Mouse (Mus musculus): ENCODE measurements at regions not wholly inside any gene's neighbourhood (a gene's known extent, or its start where the extent isn't known, plus 50 kb on each side); places are given as distances from the start of the nearest gene placed in this dataset.
A peak's percentile ranks its signal among the peaks of the same experiment; 100 is the strongest.

- no peak for DNase-seq (ENCODE audit: low spot score)
These were observed 59.8 kb upstream of the Speer4c start for GRCm38 (mm10) chr5:15773839-15774238.

DNA sequence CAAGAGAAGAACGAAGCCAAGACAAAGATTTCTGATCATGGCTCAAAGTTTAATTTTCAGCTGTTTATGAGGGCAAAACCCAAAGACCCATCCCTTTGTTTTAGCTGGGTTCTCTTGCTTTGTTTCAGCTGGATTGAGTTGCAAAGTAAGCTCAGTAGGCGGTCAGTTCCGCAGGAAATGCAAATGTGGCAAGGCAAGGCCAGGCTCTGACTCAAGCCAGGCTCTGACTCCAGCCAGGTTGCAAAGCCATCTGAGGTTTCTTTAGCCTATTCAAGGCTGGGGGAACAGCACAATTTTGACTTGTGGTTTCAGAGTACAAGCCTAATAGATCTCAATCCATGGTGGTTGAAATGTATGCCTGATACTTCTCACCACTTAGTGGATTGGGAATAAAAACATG, 60.5 kb upstream of the Speer4c start:
- DNase-seq (ENCODE audit: low spot score) = no peak

- DNase-seq (ENCODE audit: low spot score) = no peak
These were observed 62.0 kb upstream of the Speer4c start for GRCm38 (mm10) chr5:15776106-15776505.

DNA sequence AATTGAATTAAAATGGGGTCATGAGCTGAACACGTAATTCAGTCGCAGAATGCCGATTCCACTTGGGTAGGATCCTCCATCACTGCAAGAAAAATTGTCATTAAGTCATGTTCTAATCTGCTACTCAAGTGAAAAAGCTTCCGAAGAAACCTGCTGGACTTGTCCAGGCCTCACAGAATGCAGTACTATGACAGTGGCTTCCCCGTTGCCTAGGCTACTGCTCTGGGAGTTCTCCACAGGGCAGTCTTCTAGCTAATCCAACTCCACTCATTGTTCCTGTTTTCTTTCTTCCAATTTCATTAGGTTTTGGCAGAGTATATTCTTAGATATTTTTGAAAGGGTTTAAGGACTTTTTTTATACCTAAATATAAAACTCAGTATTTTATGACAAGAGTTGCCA, 89.5 kb upstream of the Speer4c start:
- DNase-seq (ENCODE audit: low spot score) = no peak

- no peak for DNase-seq (ENCODE audit: low spot score)
These were observed 102.8 kb upstream of the Speer4c start for GRCm38 (mm10) chr5:15816864-15817263.

GRCm38 (mm10) chr5:15817366-15817765, 103.3 kb upstream of the Speer4c start:
- DNase-seq (ENCODE audit: low spot score) = no peak

DNA sequence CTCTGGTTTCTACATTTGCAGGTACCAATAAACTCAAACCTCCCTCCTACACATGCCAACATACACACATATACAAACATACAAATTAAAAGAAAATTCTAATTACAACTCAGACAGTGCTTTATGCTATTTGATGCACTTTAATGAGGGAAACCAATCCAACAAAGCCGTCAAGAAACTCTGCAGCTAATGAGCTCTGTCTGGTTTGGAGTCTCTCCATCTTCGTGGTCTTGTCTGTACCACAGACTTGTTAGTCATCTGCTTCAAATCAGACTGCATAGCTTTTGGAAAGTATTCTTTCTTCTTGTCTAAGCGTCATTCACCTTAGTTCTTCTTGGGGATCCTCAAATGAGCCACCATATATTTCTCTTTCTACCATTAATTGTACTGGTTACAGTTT, 108.9 kb upstream of the Speer4c start:
- DNase-seq (ENCODE audit: low spot score) = no peak

- no peak for DNase-seq (ENCODE audit: low spot score)
These were observed 103.0 kb upstream of the Cacna2d1 start for GRCm38 (mm10) chr5:15831527-15831926.

DNA sequence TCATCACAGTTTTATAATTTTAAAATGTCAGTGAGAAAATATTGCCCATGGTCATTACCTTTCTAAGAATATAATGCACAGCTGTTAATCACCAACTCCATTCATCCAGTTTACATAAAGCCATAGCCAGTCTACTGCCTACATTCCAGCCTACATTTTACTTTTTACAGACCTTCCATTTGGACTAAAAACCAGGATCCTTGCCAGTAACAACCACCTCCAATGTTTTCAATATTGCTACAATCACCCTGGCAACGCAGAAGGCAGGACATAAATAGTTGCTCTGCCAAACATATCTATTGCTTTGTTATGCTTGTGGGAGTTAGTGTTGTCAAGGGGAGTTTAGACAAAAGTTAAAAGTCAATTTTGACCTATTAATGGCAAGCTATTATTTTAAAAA, 102.2 kb upstream of the Cacna2d1 start:
- DNase-seq (ENCODE audit: low spot score) = no peak

DNA sequence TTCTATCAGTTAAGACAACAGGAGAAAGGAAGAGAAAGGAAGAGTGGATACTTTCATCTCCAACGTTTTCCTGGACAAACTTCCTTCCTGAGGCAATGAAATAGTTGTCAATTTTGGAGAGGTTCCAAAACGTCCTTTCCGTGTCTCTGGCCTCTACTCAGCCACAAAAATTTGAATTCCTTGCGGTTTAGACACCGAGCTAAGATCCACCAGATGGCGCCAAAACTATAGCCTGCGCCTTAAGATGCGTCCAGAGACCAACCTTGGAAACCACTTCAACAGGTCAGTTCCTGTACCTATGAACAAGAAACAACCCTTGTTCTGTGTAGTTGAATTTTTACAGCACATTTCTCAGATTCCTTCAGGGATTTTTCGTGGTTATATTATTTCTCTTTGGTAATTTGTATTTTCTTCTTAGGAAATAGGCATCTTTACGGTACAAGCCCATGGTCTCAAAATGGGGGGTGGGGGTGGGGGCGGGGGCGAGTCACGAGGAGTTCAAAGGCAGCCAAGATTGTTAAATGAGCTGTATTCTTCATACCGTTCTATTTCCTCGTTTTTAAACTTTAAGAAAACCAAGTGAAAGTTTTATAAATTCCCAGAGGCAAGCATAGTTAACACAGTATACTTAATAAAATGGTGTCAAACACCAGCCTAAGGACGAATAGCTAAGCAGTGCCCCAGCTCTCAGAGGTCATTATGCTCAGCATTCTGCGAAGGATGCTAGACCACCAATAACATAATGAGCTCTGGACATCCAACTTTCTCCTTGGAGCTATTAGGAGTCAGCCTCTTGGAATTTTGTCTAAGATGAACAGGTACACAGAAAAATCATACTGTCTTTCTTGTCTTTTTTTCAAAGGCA, 96.2 kb upstream of the Cacna2d1 start:
- peak; percentile 62 for DNase-seq (ENCODE audit: low spot score)

GRCm38 (mm10) chr5:15846790-15847189, 87.7 kb upstream of the Cacna2d1 start:
- DNase-seq (ENCODE audit: low spot score) = no peak

GRCm38 (mm10) chr5:15849520-15849919, 85.0 kb upstream of the Cacna2d1 start:
- DNase-seq (ENCODE audit: low spot score) = no peak

DNA sequence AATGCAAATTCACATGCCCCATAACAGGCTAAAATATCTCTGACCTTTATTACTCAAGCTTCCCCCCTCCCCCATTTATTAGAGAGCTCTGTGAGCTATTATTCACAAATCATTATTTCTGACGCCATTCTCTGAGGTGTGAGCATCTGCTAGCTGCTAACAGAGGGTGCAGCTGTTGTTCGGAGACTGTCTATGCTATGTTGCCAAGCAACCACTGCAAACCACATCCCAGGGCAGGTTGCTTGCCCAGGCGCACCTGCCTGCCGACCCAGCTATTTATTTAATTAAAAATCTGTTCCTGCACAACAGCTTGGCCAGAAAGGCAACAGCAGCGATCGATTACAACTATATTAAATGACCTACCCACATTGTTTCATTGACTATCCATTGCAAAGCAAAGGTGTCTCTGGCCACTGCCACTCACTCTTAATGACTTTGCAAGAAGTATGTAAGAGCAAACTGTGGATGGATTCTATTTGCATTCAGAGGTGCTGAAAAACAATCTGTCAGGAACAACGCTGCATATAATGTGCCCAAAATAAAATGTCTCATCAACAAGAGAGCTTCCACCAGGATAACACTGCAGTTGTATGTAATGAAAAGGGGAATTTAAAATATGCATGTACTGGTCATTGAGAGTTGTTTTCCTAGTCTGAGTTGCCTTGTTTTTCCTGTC, 84.2 kb upstream of the Cacna2d1 start:
- DNase-seq (ENCODE audit: low spot score) = no peak

DNA sequence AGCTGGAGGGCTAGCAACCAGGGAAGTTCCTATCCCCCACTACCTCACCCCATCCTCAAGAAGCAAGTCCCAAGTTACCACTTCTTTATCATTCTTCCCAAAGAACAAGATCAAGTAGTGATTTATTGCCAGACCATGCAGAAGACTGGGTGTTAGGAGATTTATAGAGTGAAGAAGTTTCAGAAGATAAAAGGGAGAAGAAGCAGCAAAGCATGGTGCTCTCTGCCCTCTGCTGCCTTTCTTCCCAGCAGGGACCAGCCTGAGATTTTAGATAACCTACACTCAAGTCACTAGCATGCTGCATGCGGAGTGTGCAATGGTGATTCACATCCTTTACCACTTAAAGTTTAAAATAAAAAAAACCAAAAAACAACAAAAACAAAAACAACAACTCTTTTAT, 79.7 kb upstream of the Cacna2d1 start:
- no peak for DNase-seq (ENCODE audit: low spot score)

GRCm38 (mm10) chr5:15857034-15857433, 77.5 kb upstream of the Cacna2d1 start:
- no peak for DNase-seq (ENCODE audit: low spot score)

DNA sequence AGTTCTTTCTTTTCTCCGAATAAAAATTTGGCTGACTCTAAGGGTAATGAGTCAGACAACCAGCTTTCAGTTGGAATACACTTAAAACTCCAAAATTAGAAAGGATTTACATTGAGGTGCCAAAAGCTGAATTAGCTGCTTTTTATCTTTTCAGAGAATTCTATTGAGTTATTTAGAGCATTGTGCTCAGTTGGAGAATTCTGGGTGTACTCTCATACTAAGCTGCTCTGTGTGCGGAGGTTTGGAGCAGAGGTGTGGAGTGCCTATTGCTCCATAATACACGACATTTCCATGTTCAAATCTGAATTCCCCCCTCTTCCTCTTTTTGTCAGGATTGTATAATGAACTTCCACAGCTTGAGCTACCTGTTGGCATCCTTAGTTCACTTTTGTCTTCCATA, 60.4 kb upstream of the Cacna2d1 start:
- no peak for DNase-seq (ENCODE audit: low spot score)

- DNase-seq (ENCODE audit: low spot score) = no peak
These were observed 51.5 kb upstream of the Cacna2d1 start for GRCm38 (mm10) chr5:15883004-15883403.
